Mouse (Mus musculus) spleen, postnatal 14 days (tissue): ENCODE measurements around the gene Ppp1r13l.

ENCODE experiments used
- DNase-seq, 2 experiments: peaks; one replicate each; pipeline ENCODE4 v3.0.0; 2021 to 2022; ENCODE audit warnings: low spot score in 2 of 2

Ppp1r13l gene

GRCm38 (mm10) chr7:19411783-19412182 is 52.2 kb downstream of the Ppp1r13l start:
- DNase-seq = no peak

DNA sequence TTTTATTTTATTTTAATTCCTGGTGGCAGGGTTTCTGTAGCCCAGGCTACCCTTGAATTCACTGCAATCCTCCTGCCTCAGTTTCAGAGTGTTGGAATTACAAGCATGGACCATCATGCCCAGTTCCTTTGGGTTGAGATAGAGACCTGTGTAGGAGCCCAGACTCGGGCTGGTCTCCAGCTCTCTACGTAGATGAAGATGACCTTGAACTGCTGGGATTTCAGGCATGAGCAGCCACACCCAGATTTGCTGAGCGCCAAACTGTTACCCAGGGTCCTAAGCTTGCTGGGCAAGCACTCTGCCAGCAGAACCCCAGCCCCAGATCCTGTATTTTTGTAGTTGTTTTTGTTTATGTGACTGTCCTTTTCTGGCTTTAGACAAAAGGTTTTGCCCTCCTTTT is 54.0 kb downstream of the Ppp1r13l start:
- DNase-seq = no peak

DNA sequence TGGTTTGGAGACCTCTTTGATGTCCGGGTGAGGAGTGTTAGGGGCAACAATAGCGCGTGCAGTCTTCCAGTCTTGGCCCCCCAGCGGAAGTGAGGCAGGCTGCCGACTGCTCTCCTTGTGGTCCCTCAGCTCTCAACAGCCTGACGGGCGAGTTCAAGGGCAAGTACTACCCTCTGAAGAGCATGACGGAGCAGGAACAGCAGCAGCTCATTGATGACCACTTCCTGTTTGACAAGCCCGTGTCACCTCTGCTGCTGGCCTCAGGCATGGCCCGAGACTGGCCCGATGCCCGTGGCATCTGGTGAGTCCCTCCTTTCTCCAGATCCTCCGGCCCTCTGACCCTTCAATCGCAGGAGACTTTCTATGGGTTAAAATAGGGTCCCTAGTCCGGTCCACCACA is 57.0 kb downstream of the Ppp1r13l start:
- DNase-seq = no peak

DNA sequence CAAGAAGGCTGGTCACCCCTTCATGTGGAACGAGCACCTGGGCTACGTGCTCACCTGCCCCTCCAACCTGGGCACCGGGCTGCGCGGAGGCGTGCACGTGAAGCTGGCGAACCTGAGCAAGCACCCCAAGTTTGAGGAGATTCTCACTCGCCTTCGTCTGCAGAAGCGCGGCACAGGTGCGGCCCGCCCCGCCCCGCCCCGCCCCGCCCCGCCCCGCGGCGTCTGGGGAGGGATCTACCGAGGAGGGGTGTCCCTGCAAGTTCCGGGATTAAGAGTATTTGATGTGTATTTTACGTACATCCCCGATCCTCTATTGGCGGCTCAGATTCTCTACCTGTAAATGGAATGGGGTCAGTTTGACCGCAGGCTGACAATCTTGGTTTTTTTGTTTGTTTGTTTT is 60.6 kb downstream of the Ppp1r13l start:
- no peak for DNase-seq

GRCm38 (mm10) chr7:19420821-19421636 is 61.5 kb downstream of the Ppp1r13l start:
- DNase-seq = peak; percentile 62 to 70

DNA sequence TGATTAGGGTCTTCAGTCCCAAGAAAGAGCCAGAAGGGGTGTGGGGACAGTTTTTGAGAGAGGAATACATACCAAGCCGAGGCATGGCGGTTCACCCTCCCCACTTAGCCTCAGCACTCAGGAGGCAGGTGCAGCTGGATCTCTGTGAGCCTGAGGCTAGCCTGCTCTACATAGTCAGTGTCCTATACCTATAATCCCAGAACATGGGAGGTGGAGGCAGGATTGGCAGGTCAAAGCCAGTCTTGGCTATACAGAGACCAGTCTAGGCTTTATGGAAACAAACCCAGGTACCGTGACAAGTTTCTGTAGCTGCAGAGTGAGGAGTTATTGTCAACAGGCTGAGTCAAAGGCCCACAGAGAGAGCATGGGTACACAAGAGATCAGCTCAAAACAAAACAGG is 63.5 kb downstream of the Ppp1r13l start:
- DNase-seq = no peak

DNA sequence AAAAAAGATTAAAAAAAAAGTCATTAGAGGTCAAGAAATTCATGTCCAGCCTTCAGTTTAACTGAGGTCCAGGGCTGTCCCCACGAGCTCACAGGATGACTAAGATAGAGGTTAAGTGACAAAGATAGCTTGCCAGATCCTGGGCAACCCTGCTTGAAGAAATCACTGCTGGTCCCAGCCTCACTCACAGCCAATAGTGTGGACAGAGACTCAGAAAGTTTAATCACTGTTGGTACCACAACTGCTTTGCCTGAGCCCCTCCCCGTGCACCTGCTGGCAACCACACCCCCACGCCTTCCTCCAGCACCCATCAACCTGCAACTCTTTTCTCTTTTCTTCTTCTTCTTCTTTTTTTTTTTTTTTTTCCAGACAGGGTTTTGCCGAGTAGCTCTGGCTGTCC is 64.5 kb downstream of the Ppp1r13l start:
- DNase-seq = no peak

DNA sequence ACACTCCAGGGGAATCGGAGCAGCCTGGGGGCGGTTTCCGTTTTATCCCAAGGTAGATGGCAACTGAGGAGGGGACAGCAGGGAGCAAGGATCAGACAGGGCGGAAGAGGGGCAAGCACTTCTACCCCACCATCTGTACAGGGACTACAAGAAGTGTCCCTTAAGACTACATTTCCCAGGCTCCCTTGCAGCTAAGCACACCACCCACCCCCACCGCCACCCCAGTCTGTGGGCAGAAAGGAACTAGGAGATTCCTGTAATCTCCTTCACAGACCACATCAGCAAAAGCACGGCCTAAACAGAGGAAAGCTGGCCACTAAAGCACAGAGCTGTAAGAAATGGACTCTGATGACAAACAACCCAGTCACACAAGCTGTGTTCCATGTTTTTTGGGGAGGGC is 66.8 kb downstream of the Ppp1r13l start:
- no peak for DNase-seq

DNA sequence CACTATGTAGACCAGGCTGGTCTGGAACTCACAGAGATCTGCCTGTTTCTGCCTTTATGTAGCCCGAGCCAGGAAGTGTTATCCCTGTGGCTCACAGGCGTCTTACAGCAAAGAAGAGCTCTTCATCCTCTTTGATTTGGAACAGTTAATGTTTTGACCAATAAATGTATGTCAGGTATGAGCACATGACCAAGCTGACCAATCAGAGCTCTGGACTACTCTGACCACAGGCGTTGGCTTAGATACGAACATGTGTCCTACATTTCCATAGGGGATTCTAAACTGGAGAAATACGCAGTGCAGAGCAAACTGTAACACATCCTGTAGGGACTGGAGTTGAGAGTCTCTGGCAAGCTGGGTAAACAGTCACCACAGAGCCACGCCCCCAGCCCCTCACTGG is 67.3 kb downstream of the Ppp1r13l start:
- DNase-seq = no peak
